Mouse (Mus musculus) intestine, embryonic 16.5 days (tissue): ENCODE results near the gene Ube2e3. TPM values are rescaled to one million over a fixed set of nuclear protein-coding genes. Genes with fewer than 3 reads are reported as not detected.

Experiments
- ATAC-seq: fragments of 200-750 bp; cut with Nextera tagmentation; 2 replicates; pipeline ENCODE4 v1.8.0; 2017; ENCODE audit warnings: moderate TSS enrichment, moderate library complexity
- H3K27ac ChIP-seq: fragments of 300-500 bp; sonication (generic); 2 replicates; pipeline ENCODE4 v1.5.1; 2014; ENCODE audit warnings: mild to moderate bottlenecking, low read length
- H3K27me3 ChIP-seq: fragments of 300-500 bp; sonication (generic); replicated peaks from 2 replicates; pipeline ENCODE4 v1.6.1; 2014; ENCODE audit warnings: low read length, control low read depth, mixed read lengths; ENCODE audit not compliant: control insufficient read depth, insufficient read depth
- H3K36me3 ChIP-seq: fragments of 300-500 bp; sonication (generic); 2 replicates; pipeline ENCODE4 v1.6.1; 2014; ENCODE audit warnings: low read length, control low read depth; ENCODE audit not compliant: control insufficient read depth, insufficient read depth
- H3K4me1 ChIP-seq: fragments of 300-500 bp; sonication (generic); 2 replicates; pipeline ENCODE4 v1.6.1; 2014; ENCODE audit warnings: low read length, control low read depth, mixed read lengths; ENCODE audit not compliant: control insufficient read depth, insufficient read depth
- H3K4me2 ChIP-seq: fragments of 300-500 bp; sonication (generic); 2 replicates; pipeline ENCODE4 v1.6.1; 2014; ENCODE audit warnings: low read depth, low read length, control low read depth
- H3K4me3 ChIP-seq: fragments of 300-500 bp; sonication (generic); 2 replicates; pipeline ENCODE4 v1.5.1; 2014; ENCODE audit warnings: mild to moderate bottlenecking, low read length
- H3K9ac ChIP-seq: fragments of 300-500 bp; sonication (generic); 2 replicates; pipeline ENCODE4 v1.6.1; 2014; ENCODE audit warnings: low read depth, low read length
- H3K9me3 ChIP-seq: fragments of 300-500 bp; sonication (generic); 2 replicates; pipeline ENCODE4 v1.6.1; 2016; ENCODE audit warnings: low read length, control low read depth; ENCODE audit not compliant: control insufficient read depth
- WGBS: fragments of 180-500 bp; shearing (Covaris S2); extraction: QIAGEN DNeasy Blood & Tissue Kit; methylation state at CpG from one replicate; pipeline ENCODE4 v1.1.7; 2014; 5-methylcytosine and 5-hydroxymethylcytosine counted together
- polyA plus RNA-seq: library from polyadenylated mRNA; unstranded; fragments of >200 nt; fragmentation: Nextera tagmentation; extraction: Ambion mirVana; gene quantifications from 2 replicates; pipeline ENCODE4 v1.2.1, GENCODE M21; 2015

Ube2e3 gene
- polyA plus RNA-seq, 1 experiment from 2014 or later = 84.7 TPM

- H3K4me1 ChIP-seq = no peaks in the 10 kb centered on the region
- WGBS = 81% methylated on average over 3 of the region's 3 CpGs
- no peak for ATAC-seq
- H3K4me2 ChIP-seq = no peak overlapping the region
- no peak overlapping the region for H3K27ac ChIP-seq
- H3K27me3 ChIP-seq = no peaks in the 10 kb centered on the region
- no peaks in the 10 kb centered on the region for H3K9me3 ChIP-seq
- H3K9ac ChIP-seq = no peak overlapping the region
- H3K36me3 ChIP-seq = no peaks in the 10 kb centered on the region
- H3K4me3 ChIP-seq = no peak overlapping the region
Measured at GRCm38 (mm10) chr2:78860088-78860372, 7.9 kb upstream of the Ube2e3 start.

- Histone ChIP-seq H3K27ac (no peak overlapping the region), H3K36me3 (no peaks in the 10 kb centered on the region), H3K4me3 (no peak overlapping the region), H3K4me2 (no peak overlapping the region), H3K9me3 (no peaks in the 10 kb centered on the region), H3K27me3 (no peaks in the 10 kb centered on the region), H3K9ac (no peak overlapping the region), H3K4me1 (no peaks in the 10 kb centered on the region)
- ATAC-seq = no peak
- 94% methylated on average over 3 of the region's 3 CpGs for WGBS
Measured at GRCm38 (mm10) chr2:78864116-78864515, 3.8 kb upstream of the Ube2e3 start.

GRCm38 (mm10) chr2:78864866-78865265, 3.1 kb upstream of the Ube2e3 start:
- H3K27ac ChIP-seq = no peak overlapping the region
- H3K9me3 ChIP-seq = no peaks in the 10 kb centered on the region
- no peaks in the 10 kb centered on the region for H3K27me3 ChIP-seq
- no peak overlapping the region for H3K4me2 ChIP-seq
- ATAC-seq = no peak
- H3K4me3 ChIP-seq = no peak overlapping the region
- no peaks in the 10 kb centered on the region for H3K36me3 ChIP-seq
- H3K4me1 ChIP-seq = no peaks in the 10 kb centered on the region
- H3K9ac ChIP-seq = no peak overlapping the region
- WGBS = 72% methylated on average over 5 of the region's 5 CpGs

- Histone ChIP-seq H3K9me3 (no peaks in the 10 kb centered on the region), H3K9ac (peak overlapping the region; percentile 97), H3K27ac (peak overlapping the region; percentile 97), H3K4me3 (peak overlapping the region; percentile 81), H3K36me3 (no peaks in the 10 kb centered on the region), H3K4me2 (peak overlapping the region; percentile 71), H3K4me1 (peaks cover 13% of the 10 kb centered on the region), H3K27me3 (no peaks in the 10 kb centered on the region)
- 1% methylated on average over 27 of the region's 44 CpGs for WGBS
- peak; percentile 90 for ATAC-seq
Measured at GRCm38 (mm10) chr2:78868511-78868854, 559 bp downstream of the Ube2e3 start.

- Histone ChIP-seq H3K4me3 (peak overlapping the region; percentile 81), H3K4me1 (peaks cover 16% of the 10 kb centered on the region), H3K27ac (peak overlapping the region; percentile 97), H3K4me2 (peak overlapping the region; percentile 58), H3K9me3 (no peaks in the 10 kb centered on the region), H3K36me3 (no peaks in the 10 kb centered on the region), H3K9ac (peak overlapping the region; percentile 97), H3K27me3 (no peaks in the 10 kb centered on the region)
- ATAC-seq = peak; percentile 92
- WGBS = under 1% methylated on average over 71 of the region's 114 CpGs
Measured at GRCm38 (mm10) chr2:78868951-78869720, 1.2 kb downstream of the Ube2e3 start.

GRCm38 (mm10) chr2:78869721-78870442, 2.0 kb downstream of the Ube2e3 start:
- H3K36me3 ChIP-seq = no peaks in the 10 kb centered on the region
- 2% methylated on average over 35 of the region's 35 CpGs for WGBS
- peak overlapping the region; percentile 97 for H3K27ac ChIP-seq
- H3K4me1 ChIP-seq = peaks cover 17% of the 10 kb centered on the region
- peak overlapping the region; percentile 81 for H3K4me3 ChIP-seq
- H3K27me3 ChIP-seq = no peaks in the 10 kb centered on the region
- peak overlapping the region; percentile 58 for H3K4me2 ChIP-seq
- H3K9ac ChIP-seq = peak overlapping the region; percentile 97
- no peaks in the 10 kb centered on the region for H3K9me3 ChIP-seq
- no peak for ATAC-seq

GRCm38 (mm10) chr2:78870443-78871025, 2.6 kb downstream of the Ube2e3 start:
- H3K36me3 ChIP-seq = no peaks in the 10 kb centered on the region
- H3K27me3 ChIP-seq = no peaks in the 10 kb centered on the region
- H3K4me2 ChIP-seq = peak overlapping the region; percentile 58
- H3K9ac ChIP-seq = peak overlapping the region; percentile 97
- peak overlapping the region; percentile 34; the same call in 1 of the 2 replicates for H3K27ac ChIP-seq
- ATAC-seq = no peak
- 8% methylated on average over 10 of the region's 10 CpGs for WGBS
- H3K9me3 ChIP-seq = no peaks in the 10 kb centered on the region
- peaks cover 18% of the 10 kb centered on the region for H3K4me1 ChIP-seq
- peak overlapping the region; percentile 81 for H3K4me3 ChIP-seq

- WGBS = 19% methylated on average over 8 of the region's 8 CpGs
- peak overlapping the region; percentile 51 for H3K4me2 ChIP-seq
- peaks cover 20% of the 10 kb centered on the region for H3K4me1 ChIP-seq
- H3K36me3 ChIP-seq = no peaks in the 10 kb centered on the region
- H3K9me3 ChIP-seq = no peaks in the 10 kb centered on the region
- H3K9ac ChIP-seq = peak overlapping the region; percentile 55; the same call in 1 of the 2 replicates
- H3K4me3 ChIP-seq = peak overlapping the region; percentile 6
- no peak for ATAC-seq
- H3K27ac ChIP-seq = no peak overlapping the region
- no peaks in the 10 kb centered on the region for H3K27me3 ChIP-seq
Measured at GRCm38 (mm10) chr2:78871971-78872860, 4.3 kb downstream of the Ube2e3 start.

GRCm38 (mm10) chr2:78873946-78874345, 6.0 kb downstream of the Ube2e3 start:
- H3K4me3 ChIP-seq = no peak overlapping the region
- peaks cover 23% of the 10 kb centered on the region for H3K4me1 ChIP-seq
- H3K9ac ChIP-seq = no peak overlapping the region
- no peak for ATAC-seq
- no peak overlapping the region for H3K27ac ChIP-seq
- H3K36me3 ChIP-seq = no peaks in the 10 kb centered on the region
- no peaks in the 10 kb centered on the region for H3K27me3 ChIP-seq
- 28% methylated on average over 2 of the region's 2 CpGs for WGBS
- peak overlapping the region; percentile 3; the same call in 1 of the 2 replicates for H3K4me2 ChIP-seq
- H3K9me3 ChIP-seq = no peaks in the 10 kb centered on the region
